Mouse (Mus musculus): ENCODE results near the gene Timm10b. TPM values are rescaled to one million over a fixed set of nuclear protein-coding genes. Genes with fewer than 3 reads are reported as not detected.

Timm10b gene
- total RNA-seq, 2 experiments from 2014 or later: 67.4 to 67.5 TPM

DNA sequence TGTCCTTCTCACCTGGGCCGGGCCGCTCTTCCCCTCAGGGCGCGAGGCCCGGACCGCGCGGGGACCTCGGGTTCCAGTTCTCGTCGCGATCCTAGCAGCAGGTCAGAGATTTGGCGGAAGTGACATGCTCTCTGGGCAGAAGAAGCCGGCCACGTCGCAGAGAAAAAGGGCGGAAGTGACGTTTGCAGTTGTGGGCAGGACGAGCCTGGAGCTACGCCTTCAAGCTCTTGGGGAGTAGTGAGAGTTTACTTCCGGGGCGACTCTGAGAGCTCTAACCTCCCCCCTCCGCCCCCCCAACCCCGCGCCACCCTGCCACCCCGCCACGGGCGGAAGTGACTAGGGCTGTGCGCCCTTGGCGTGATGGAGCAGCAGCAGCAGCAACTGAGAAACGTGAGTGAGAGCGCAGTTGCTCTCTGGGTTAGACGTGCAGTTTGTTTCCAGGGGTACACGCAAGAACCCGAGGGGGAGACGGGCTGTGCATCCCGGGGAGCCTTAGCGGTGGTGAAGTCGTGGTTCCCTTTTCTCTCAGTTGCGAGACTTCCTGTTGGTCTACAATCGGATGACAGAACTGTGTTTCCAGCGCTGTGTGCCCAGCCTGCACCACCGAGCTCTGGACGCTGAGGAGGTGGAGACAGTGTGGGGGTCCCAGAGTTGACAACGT is 507 bp downstream of the Timm10b start, which contains the start of the genes Arfip2 and Gm45799:
Gene Arfip2 (minus strand): TSS at position 184 of the 661 bp plus-strand sequence.
Gene Gm45799 (plus strand): TSS at position 320 of the 661 bp plus-strand sequence.
- DNase-seq (ENCODE audit: low spot score in 2 of 2): peak; percentile 97 to 98

DNA sequence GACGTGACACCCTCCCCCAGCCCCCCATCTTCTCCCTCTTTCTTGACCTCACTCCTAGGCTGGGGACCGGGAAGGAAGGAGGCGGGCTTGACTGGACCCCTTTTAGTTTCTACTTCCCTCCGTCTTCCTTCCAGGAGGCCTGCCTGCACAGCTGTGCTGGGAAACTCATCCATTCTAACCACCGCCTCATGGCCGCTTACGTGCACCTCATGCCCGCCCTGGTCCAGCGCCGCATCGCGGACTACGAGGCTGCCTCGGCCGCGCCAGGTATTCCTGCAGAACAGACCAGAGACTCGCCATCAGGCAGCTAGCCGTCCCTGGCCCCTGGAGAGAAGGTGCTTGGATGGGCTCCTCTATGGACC is 1.0 kb downstream of the Timm10b start:
- DNase-seq (ENCODE audit: low spot score in 2 of 2): no peak

DNA sequence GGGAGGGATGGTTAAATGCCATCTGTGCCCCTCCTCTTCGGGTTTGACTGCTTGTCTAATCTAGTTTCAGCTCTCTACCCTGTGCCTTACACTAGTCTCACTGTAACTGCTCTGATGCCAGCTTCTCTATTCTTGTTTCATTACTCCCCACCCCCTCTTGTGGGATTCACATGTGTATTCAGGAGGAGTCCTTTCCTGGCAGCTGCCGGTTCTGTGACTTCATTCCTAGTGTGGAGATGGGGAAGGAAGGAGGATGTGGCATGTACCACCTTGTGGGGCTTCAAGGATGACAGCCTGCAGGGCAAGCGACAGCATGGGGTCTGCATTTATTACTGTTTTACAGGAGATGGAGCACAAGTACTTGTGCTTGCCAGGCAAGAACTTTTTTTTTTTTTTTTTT is 2.1 kb downstream of the Timm10b start:
- DNase-seq (ENCODE audit: low spot score in 2 of 2): no peak

DNA sequence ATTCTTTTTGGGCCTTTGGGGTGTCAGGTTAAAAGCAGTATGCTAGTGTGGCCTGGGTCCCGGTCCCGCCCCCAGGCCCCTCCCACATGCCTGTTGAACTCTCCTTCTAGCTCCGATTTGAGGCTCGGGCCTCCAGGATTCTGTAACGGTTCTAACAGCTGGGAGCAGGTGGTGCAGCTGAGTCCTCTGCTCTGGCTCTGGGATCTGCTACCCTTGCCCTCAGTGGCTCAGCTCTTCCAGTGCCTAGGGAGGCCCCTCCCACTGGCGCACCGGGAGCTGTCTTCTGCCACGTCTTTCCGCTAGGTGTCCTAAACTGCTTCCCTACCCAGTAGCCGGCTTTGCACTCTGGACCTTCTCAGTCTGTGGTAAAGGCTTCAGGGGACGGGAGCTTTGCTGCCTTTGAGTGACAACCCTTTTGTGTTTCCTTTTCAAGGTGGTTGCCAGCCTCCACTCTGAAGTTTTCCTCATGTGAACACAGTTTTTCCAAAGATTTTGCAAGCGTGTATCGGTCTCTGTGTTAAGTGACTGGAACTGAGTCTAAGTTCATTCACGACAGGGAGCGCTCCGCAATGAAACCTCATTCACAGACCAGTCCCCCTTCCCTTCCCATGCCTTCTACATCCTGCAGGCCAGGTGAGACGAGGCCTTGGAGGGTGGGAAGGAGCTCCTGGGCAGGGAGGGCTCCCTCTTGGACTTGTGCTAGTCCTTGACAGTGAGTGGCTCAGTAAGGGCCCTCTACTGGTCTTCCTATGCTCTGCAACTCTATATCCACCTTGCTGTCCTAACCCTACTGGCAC is 11.0 kb downstream of the Timm10b start, which contains the start of gene Dnhd1:
Gene Dnhd1 (plus strand): TSS at position 189 of the 797 bp plus-strand sequence.
- peak; percentile 50 to 63 for DNase-seq (ENCODE audit: low spot score in 2 of 2)

DNA sequence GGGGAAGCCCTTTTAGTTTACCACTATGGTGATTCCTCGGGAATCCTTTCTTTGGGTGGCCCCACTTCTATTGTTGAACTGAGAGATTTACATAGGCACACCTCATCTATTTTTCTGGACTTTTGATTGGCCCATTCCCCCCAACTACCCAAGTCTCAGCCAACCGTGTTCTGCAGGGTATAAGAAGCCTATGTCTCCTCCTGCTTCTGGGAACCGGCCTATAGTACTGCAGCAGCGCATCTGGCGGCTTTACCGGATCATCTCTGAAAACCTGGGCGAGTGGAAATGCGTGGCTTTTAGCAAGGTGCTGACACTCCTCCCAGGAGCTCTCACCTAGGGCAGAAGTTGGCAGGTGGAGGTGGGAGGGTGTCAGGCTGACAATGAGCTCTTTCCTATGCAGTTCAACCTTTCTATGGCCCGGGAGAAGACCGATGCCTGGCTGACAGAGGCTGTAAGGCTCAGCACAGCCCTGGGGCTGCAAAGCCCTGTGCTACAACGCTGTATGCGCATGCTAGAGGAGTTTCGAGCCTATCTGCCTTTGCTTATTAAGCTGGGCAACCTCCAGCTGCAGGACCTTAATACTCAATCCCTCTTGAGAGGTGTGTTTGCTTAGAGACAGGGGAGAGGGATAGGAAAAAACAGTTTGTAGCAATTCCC is 45.8 kb downstream of the Timm10b start:
- no peak for DNase-seq (ENCODE audit: low spot score in 2 of 2)

DNA sequence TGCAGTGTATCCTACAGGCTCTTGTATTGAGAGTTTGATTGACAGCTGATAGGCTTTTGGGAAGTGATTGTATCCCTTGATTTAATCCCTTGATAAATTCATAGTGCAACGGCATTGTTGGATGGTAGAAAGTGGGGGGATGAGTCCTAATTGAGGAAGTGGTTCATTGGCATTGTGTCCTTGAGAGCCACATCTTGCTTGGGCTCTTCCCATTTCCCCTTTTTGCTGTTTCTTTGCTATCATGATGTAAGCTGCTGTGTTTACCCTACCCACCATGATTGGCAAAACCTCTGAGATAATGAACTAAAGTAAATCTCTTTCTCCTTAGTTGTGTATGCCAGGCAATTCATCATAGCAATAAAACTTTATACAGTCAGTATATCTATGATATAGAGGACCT is 51.0 kb downstream of the Timm10b start:
- no peak for DNase-seq (ENCODE audit: low spot score in 2 of 2)

Other genes starting within 250 kb of the Timm10b start
- 10 to 100 TPM; 70.5 to 72.2 TPM for gene Fam160a2, start 240.0 kb upstream of the Timm10b start, total RNA-seq (2021)
- 1 to 10 TPM; 1.1 to 1.2 TPM for gene Cnga4, start 235.5 kb upstream of the Timm10b start, total RNA-seq (2021)
- gene Cckbr, start 214.3 kb upstream of the Timm10b start, total RNA-seq (2021): 10 to 100 TPM; 68.3 to 74.4 TPM
- 10 to 100 TPM; 17.9 to 19.8 TPM for gene Cavin3, start 157.8 kb upstream of the Timm10b start, total RNA-seq (2021)
- 100 to 1,000 TPM in 1 of 2 experiments, 10 to 100 TPM in 1; 99.9 to 111 TPM for gene Smpd1, start 85.7 kb upstream of the Timm10b start, total RNA-seq (2021)
- gene Apbb1, start 58.4 kb upstream of the Timm10b start, total RNA-seq (2021): 100 to 1,000 TPM; 469 to 485 TPM
- under 1 TPM; 0.40 to 0.82 TPM for gene Hpx, start 39.9 kb upstream of the Timm10b start, total RNA-seq (2021)
- 100 to 1,000 TPM; 150 to 157 TPM for gene Trim3, start 6.5 kb upstream of the Timm10b start, total RNA-seq (2021)
- gene Arfip2, start 360 bp downstream of the Timm10b start, total RNA-seq (2021): 10 to 100 TPM; 93.3 to 94.4 TPM
- 10 to 100 TPM in 1 of 2 experiments, 1 to 10 TPM in 1; 8.6 to 11.5 TPM for gene Gm45799, start 496 bp downstream of the Timm10b start, total RNA-seq (2021)
- 1 to 10 TPM; 5.2 to 6.1 TPM for gene Dnhd1, start 10.8 kb downstream of the Timm10b start, total RNA-seq (2021)
- 10 to 100 TPM; 68.9 to 74.6 TPM for gene Ilk, start 96.5 kb downstream of the Timm10b start, total RNA-seq (2021)
- 10 to 100 TPM in 1 of 2 experiments, 1 to 10 TPM in 1; 9.3 to 12.9 TPM for gene Rrp8, start 97.3 kb downstream of the Timm10b start, total RNA-seq (2021)
- 100 to 1,000 TPM; 107 to 110 TPM for gene Taf10, start 104.3 kb downstream of the Timm10b start, total RNA-seq (2021)
- gene Tpp1, start 112.2 kb downstream of the Timm10b start, total RNA-seq (2021): 10 to 100 TPM; 57.5 to 62.7 TPM
- 1 to 10 TPM; 6.7 to 7.8 TPM for gene Dchs1, start 147.6 kb downstream of the Timm10b start, total RNA-seq (2021)
- gene Mrpl17, start 171.0 kb downstream of the Timm10b start, total RNA-seq (2021): 100 to 1,000 TPM in 1 of 2 experiments, 10 to 100 TPM in 1; 97.3 to 101 TPM

All from left cerebral cortex, adult 18-20 months (tissue).